28 mouse cellular contexts compared by ENCODE assay signal in genomic region chr7:112118086-112118485, GRCm38 (mm10). TPM values are rescaled to one million over a fixed set of nuclear protein-coding genes. Genes with fewer than 3 reads are reported as not detected.
DNase-seq lines count a peak whose midpoint lies in the region; ATAC-seq and TF ChIP-seq lines count a peak whose summit lies in the region.
"Had no signal": no experiment of that assay in that cellular context is flagged by ENCODE, and none has a peak within 500 bp of the region (broad histone marks: within the 10 kb centered on the region; RNA-seq: fewer than 3 reads in every experiment).

No protein-coding gene starts in this region.

- peak; percentile 54 for DNase-seq in adrenal gland, postnatal 14 days
- no peak for DNase-seq in adrenal gland, postnatal 4 days (ENCODE audit: low spot score in 2 of 2)
- DNase-seq in gastrocnemius, postnatal 25 days: peak; percentile 4
- DNase-seq in gastrocnemius, postnatal 14 days: no peak
- DNase-seq in midbrain, embryonic 10.5 days (ENCODE audit: low spot score): no peak
- no peak for DNase-seq in midbrain, embryonic 14.5 days
- peak; percentile 36 to 68 for DNase-seq in adrenal gland, postnatal 36 days
- no peak for DNase-seq in lung, postnatal 0 days (ENCODE audit: low spot score)
- DNase-seq: B cell, adult 2 months; gastrocnemius, postnatal 10 days; heart, adult 18-20 months; heart, postnatal 4 days; kidney, adult 18-20 months; kidney, postnatal 36 days; layer of hippocampus, postnatal 36 days; liver; lung, adult 2 months; lung, postnatal 14 days; right cerebral cortex, adult 18-20 months; thymus, postnatal 4 days had no signal

- H3K27me3 ChIP-seq in midbrain, embryonic 10.5 days (ENCODE audit: low read depth, poor library complexity, severe bottlenecking): no peaks in the 10 kb centered on the region
- no peaks in the 10 kb centered on the region for H3K27me3 ChIP-seq in midbrain, embryonic 14.5 days (ENCODE audit: control insufficient read depth, insufficient read depth, low read length)
- no peaks in the 10 kb centered on the region for H3K27me3 ChIP-seq in lung, postnatal 0 days (replicated peaks; ENCODE audit: insufficient read depth, low read length)
- H3K27me3 ChIP-seq: heart, embryonic 12.5 days; hindbrain, embryonic 15.5 days; neural tube, embryonic 12.5 days had no signal

- no peak overlapping the region for H3K4me2 ChIP-seq in midbrain, embryonic 14.5 days (ENCODE audit: low read length)
- no peak overlapping the region for H3K4me2 ChIP-seq in lung, postnatal 0 days (replicated peaks; ENCODE audit: low read depth, low read length)
- H3K4me2 ChIP-seq: heart, embryonic 12.5 days; hindbrain, embryonic 15.5 days; midbrain, embryonic 11.5 days; neural tube, embryonic 12.5 days had no signal

- no peak overlapping the region for H3K4me3 ChIP-seq in midbrain, embryonic 10.5 days
- H3K4me3 ChIP-seq in midbrain, embryonic 14.5 days (replicated peaks; ENCODE audit: low read depth, low read length): no peak overlapping the region
- no peak overlapping the region for H3K4me3 ChIP-seq in lung, postnatal 0 days (ENCODE audit: low read depth, low read length)
- H3K4me3 ChIP-seq: erythroblast, embryonic 14.5 days; heart, embryonic 12.5 days; hindbrain, embryonic 15.5 days; myocyte; neural tube, embryonic 12.5 days had no signal

- 92% methylated on average over 7 of the region's 7 CpGs for WGBS in midbrain, embryonic 10.5 days
- 87% methylated on average over 7 of the region's 7 CpGs for WGBS in midbrain, embryonic 14.5 days
- 86% methylated on average over 7 of the region's 7 CpGs for WGBS in lung, postnatal 0 days

- H3K9me3 ChIP-seq in midbrain, embryonic 10.5 days (replicated peaks): no peaks in the 10 kb centered on the region
- H3K9me3 ChIP-seq in midbrain, embryonic 14.5 days (ENCODE audit: control insufficient read depth, low read length): no peaks in the 10 kb centered on the region
- no peaks in the 10 kb centered on the region for H3K9me3 ChIP-seq in lung, postnatal 0 days (ENCODE audit: low read length)
- H3K9me3 ChIP-seq: hindbrain, embryonic 15.5 days; neural tube, embryonic 12.5 days had no signal

- no peak for TF ChIP-seq EP300 in lung, postnatal 0 days (IDR thresholded peaks at IDR 0.05)

- no peak overlapping the region for H3K9ac ChIP-seq in midbrain, embryonic 14.5 days (replicated peaks; ENCODE audit: low read length)
- H3K9ac ChIP-seq in lung, postnatal 0 days (replicated peaks; ENCODE audit: low read depth): no peak overlapping the region
- H3K9ac ChIP-seq: heart, embryonic 12.5 days; hindbrain, embryonic 15.5 days; liver, embryonic 14.5 days; neural tube, embryonic 12.5 days had no signal

- intact Hi-C loops in gastrocnemius, postnatal 14 days (cut with DNase I; ENCODE audit: low total_unique reads): no loop called here

- peaks cover 7% of the 10 kb centered on the region; the same call in 1 of the 2 replicates for H3K36me3 ChIP-seq in midbrain, embryonic 10.5 days
- H3K36me3 ChIP-seq in midbrain, embryonic 14.5 days (ENCODE audit: control insufficient read depth, insufficient read depth, low read length): no peaks in the 10 kb centered on the region; the same call in 1 of the 2 replicates
- no peaks in the 10 kb centered on the region for H3K36me3 ChIP-seq in lung, postnatal 0 days (ENCODE audit: insufficient read depth, low read length)
- H3K36me3 ChIP-seq: hindbrain, embryonic 15.5 days had no signal

- H3K27ac ChIP-seq in midbrain, embryonic 10.5 days (replicated peaks): peak overlapping the region; percentile 46; the same call in 1 of the 2 replicates
- H3K27ac ChIP-seq in midbrain, embryonic 14.5 days (replicated peaks; ENCODE audit: low read depth, low read length): no peak overlapping the region
- H3K27ac ChIP-seq in lung, postnatal 0 days (ENCODE audit: low read length): no peak overlapping the region
- H3K27ac ChIP-seq: hindbrain, embryonic 15.5 days; liver, embryonic 14.5 days; neural tube, embryonic 12.5 days had no signal

- ATAC-seq in midbrain, embryonic 14.5 days (ENCODE audit: low FRiP score, low TSS enrichment): no peak
- ATAC-seq in lung, postnatal 0 days: no peak
- ATAC-seq: inflammation-experienced regulatory T-cells, adult 6 months had no signal

- no peak for TF ChIP-seq CTCF in lung, postnatal 0 days (IDR thresholded peaks at IDR 0.05)

- peaks cover 33% of the 10 kb centered on the region for H3K4me1 ChIP-seq in midbrain, embryonic 10.5 days
- H3K4me1 ChIP-seq in midbrain, embryonic 14.5 days (ENCODE audit: control insufficient read depth, insufficient read depth, low read length): no peaks in the 10 kb centered on the region
- H3K4me1 ChIP-seq in lung, postnatal 0 days (ENCODE audit: insufficient read depth, low read depth, low read length): no peaks in the 10 kb centered on the region
- H3K4me1 ChIP-seq: hindbrain, embryonic 15.5 days had no signal

RNA-seq across cellular contexts. Expression of gene Dkk3, which starts 40.8 kb away (rescaled TPM):
- total RNA-seq in adrenal gland, postnatal 14 days (2021): 10.3 and 13.7 TPM in 2 replicates
- 10 to 100 TPM; 17.3 to 17.7 TPM for total RNA-seq in adrenal gland, postnatal 4 days (2021)
- total RNA-seq in gastrocnemius, postnatal 25 days (2021): 1 to 10 TPM; 1.9 to 2.0 TPM
- total RNA-seq in gastrocnemius, postnatal 14 days (2021): 1 to 10 TPM; 5.1 to 6.8 TPM
- polyA plus RNA-seq in midbrain, embryonic 10.5 days (2016; fragmentation: Nextera tagmentation; extraction: Ambion mirVana): 12.9 and 14.6 TPM in 2 replicates
- polyA plus RNA-seq in midbrain, embryonic 14.5 days (2014; fragmentation: Nextera tagmentation; extraction: Ambion mirVana): 17.5 and 18.5 TPM in 2 replicates
- 10 to 100 TPM; 15.9 to 18.9 TPM for total RNA-seq in adrenal gland, postnatal 36 days (2021)
- 82.5 and 88.3 TPM in 2 replicates for polyA plus RNA-seq in lung, postnatal 0 days (2015; fragmentation: Nextera tagmentation; extraction: Ambion mirVana)
- polyA plus RNA-seq: erythroblast, embryonic 14.5 days had no signal

Comparison
In these comparisons a context has a peak if more than half of its experiments do, and no peak if none do; other contexts are left out.
1. DNase-seq: peak in adrenal gland, postnatal 14 days (single experiment), gastrocnemius, postnatal 25 days (single experiment) and adrenal gland, postnatal 36 days (2 of 2); none in adrenal gland, postnatal 4 days (0 of 2), gastrocnemius, postnatal 14 days (single experiment), midbrain, embryonic 10.5 days (single experiment), midbrain, embryonic 14.5 days (single experiment) and lung, postnatal 0 days (single experiment).